Mouse (Mus musculus): Measurements from ENCODE around the gene Mipep.

Mipep gene

GRCm38 (mm10) chr14:60784427-60785315, at the start of gene Mipep:
Gene Mipep, plus strand, starts transcription at chr14:60784573.
- DNase-seq (ENCODE audit: low spot score): peak; percentile 77

GRCm38 (mm10) chr14:60735206-60735605, 49.2 kb upstream of the Mipep start:
- no peak for DNase-seq (ENCODE audit: low spot score)

GRCm38 (mm10) chr14:60735848-60736547, 48.4 kb upstream of the Mipep start:
- no peak for DNase-seq (ENCODE audit: low spot score)

- no peak for DNase-seq (ENCODE audit: low spot score)
Measured at GRCm38 (mm10) chr14:60736591-60737192, 47.7 kb upstream of the Mipep start.

- DNase-seq (ENCODE audit: low spot score): no peak
Measured at GRCm38 (mm10) chr14:60737202-60737611, 47.2 kb upstream of the Mipep start.

- no peak for DNase-seq (ENCODE audit: low spot score)
Measured at GRCm38 (mm10) chr14:60738434-60738938, 45.9 kb upstream of the Mipep start.

GRCm38 (mm10) chr14:60739155-60739554, 45.2 kb upstream of the Mipep start:
- no peak for DNase-seq (ENCODE audit: low spot score)

GRCm38 (mm10) chr14:60739616-60740015, 44.8 kb upstream of the Mipep start:
- DNase-seq (ENCODE audit: low spot score): no peak

- DNase-seq (ENCODE audit: low spot score): no peak
Measured at GRCm38 (mm10) chr14:60740507-60740906, 43.9 kb upstream of the Mipep start.

- no peak for DNase-seq (ENCODE audit: low spot score)
Measured at GRCm38 (mm10) chr14:60741033-60741432, 43.3 kb upstream of the Mipep start.

GRCm38 (mm10) chr14:60741490-60741981, 42.8 kb upstream of the Mipep start:
- no peak for DNase-seq (ENCODE audit: low spot score)

- DNase-seq (ENCODE audit: low spot score): no peak
Measured at GRCm38 (mm10) chr14:60743681-60744080, 40.7 kb upstream of the Mipep start.

- no peak for DNase-seq (ENCODE audit: low spot score)
Measured at GRCm38 (mm10) chr14:60745201-60745600, 39.2 kb upstream of the Mipep start.

GRCm38 (mm10) chr14:60746141-60746540, 38.2 kb upstream of the Mipep start:
- DNase-seq (ENCODE audit: low spot score): no peak

GRCm38 (mm10) chr14:60747154-60747870, 37.1 kb upstream of the Mipep start:
- DNase-seq (ENCODE audit: low spot score): no peak

GRCm38 (mm10) chr14:60749880-60750279, 34.5 kb upstream of the Mipep start:
- DNase-seq (ENCODE audit: low spot score): no peak

- no peak for DNase-seq (ENCODE audit: low spot score)
Measured at GRCm38 (mm10) chr14:60751581-60751980, 32.8 kb upstream of the Mipep start.

GRCm38 (mm10) chr14:60752892-60753800, 31.2 kb upstream of the Mipep start:
- DNase-seq (ENCODE audit: low spot score): no peak

GRCm38 (mm10) chr14:60753801-60754126, 30.6 kb upstream of the Mipep start:
- DNase-seq (ENCODE audit: low spot score): no peak

- no peak for DNase-seq (ENCODE audit: low spot score)
Measured at GRCm38 (mm10) chr14:60754656-60755055, 29.7 kb upstream of the Mipep start.

- no peak for DNase-seq (ENCODE audit: low spot score)
Measured at GRCm38 (mm10) chr14:60756271-60756670, 28.1 kb upstream of the Mipep start.
